Mouse (Mus musculus) kidney, postnatal 10 days (tissue): ENCODE measurements around the gene Opalin.

Source experiments
- DNase-seq: peaks from one replicate; pipeline ENCODE4 v3.0.0; 2021; ENCODE audit warnings: mixed read lengths

Opalin gene

DNA sequence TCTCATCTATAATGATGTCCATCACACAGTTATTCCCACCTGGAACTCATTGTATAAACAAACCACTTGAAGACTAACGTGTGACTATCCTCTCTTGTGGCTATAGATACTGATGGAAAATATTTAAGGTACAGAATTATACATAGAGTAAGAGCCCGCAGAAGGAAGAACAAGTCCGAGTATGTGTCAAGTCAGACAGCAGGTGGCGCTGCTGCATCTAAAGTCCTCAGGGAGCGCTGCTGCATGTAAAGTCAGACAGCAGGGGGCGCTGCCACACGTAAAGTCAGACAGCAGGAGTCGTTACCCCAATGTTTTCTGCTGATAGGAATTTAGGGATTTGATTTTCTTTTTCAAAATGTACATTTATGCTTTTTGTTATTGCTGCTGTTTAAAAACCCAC, 5.4 kb downstream of the Opalin start:
- peak; percentile 93 for DNase-seq

- DNase-seq, result no peak
Measured at GRCm38 (mm10) chr19:41054702-41055101, 22.2 kb downstream of the Opalin start.

DNA sequence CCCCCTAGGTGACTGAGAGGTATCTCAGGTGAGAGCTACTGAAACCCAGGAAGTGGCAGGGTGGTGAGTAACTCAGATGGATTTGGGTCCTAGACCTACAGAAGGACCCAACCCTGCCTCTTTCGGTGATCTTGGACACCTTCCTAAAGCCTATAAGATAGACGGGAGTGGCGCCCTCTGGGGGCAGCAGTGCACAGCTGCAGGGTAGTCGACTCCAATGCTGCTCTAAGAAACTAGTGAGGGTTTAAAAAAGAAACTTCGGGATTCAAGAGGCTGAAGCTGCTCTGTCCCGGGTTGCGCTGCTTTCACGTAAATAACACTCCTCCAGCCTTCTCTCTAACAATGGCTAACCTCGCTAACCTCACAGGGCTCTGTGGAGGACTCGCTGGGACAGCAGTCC, 23.4 kb downstream of the Opalin start:
- peak; percentile 51 for DNase-seq

DNA sequence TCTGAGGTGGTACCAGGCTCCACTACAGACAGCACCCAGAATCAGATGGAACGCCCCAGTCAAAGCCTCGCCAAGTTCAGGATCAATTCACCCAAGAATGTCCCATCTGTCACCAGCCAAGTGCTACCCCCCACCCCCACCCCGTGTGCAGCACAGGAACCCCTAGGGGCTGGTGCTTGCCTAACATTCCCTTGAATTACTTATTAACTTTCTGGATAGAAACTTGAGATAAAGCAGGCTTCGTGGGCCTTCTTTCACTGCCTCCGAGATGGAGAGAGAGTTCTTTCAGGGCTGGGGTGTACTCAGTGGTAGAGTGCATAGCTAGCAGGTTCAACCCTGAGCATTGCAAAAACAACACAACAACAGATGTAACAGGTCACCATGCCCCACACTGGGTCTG, 24.7 kb downstream of the Opalin start:
- DNase-seq, result no peak

- no peak for DNase-seq
Measured at GRCm38 (mm10) chr19:41051714-41052113, 25.2 kb downstream of the Opalin start.

- no peak for DNase-seq
Measured at GRCm38 (mm10) chr19:41048187-41048559, 28.7 kb downstream of the Opalin start.

DNA sequence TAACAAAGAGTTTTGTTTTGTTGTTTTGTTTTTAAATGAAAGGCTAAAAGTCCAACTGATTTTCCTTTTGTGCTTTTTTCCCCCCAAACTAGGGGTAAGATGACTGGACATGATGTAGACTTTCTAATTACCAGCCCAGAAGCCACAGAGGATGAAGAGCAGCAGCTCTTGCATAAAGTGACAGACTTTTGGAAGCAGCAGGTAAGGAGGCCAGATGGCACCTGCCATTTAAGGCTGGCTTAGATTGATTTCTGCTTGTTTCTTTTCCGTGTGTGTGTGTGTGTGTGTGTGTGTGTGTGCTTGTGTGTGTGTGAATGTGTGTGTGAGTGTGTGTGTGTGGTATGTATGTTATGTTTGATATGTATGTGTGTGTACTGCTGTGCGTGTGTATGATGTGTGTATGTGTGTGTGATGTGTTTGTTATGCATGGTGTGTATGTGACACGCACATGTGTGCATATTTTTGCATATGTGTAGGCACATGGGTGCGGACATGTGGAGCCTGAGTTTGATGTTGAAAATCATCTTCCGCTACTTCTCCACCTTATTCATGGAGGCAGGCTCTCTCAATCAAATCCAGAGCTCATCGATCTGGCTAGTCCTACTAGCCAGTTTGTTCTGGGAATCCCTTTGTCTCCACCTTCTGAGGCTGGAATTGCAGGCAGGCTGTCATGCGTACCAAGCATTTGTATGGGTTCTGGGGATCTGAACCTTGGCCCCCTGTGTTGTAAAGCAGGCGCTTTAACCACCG, 29.3 kb downstream of the Opalin start:
- DNase-seq, result no peak

- DNase-seq, result no peak
Measured at GRCm38 (mm10) chr19:41045091-41045770, 31.7 kb downstream of the Opalin start.

DNA sequence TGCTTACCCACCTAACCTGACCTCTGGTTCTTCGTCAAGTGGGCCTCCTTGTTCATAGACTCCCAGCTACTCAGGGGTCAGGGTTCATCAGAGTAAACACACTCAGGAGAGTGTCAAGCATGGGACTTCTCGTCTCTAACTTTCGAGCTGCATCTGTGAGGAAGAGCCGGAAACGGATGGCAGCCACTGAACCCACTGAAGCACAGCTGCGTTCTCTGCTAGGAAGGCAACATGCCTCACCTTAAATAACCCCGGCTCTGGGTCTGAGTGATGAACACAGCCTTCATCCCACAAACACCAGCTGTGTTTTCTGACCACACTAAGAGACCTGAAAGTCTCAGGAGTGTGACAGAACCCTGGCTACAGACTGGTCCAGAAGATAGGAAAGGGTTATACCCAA, 37.8 kb downstream of the Opalin start:
- no peak for DNase-seq

GRCm38 (mm10) chr19:41035809-41036551, 40.9 kb downstream of the Opalin start:
- DNase-seq, result no peak

DNA sequence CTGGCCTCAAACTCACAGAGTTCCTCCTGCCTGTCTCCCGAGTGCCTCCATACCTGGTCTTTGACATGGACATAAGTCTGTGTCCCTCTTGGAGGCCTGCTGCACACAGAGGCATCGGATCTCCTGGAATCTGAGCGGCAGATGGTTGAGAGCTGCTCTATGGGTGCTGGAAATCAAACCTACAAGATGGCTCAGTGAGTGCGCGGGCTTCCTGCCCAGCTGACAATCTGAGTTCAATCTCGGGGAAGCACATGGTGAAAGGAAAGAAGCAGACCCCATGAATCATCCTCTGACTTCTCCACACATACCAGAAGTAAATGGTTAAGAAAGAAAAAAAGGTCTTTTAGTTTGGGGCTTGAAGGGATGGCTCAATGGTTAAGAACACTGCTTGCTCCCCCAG, 45.0 kb downstream of the Opalin start:
- DNase-seq, result no peak

GRCm38 (mm10) chr19:41031009-41031408, 45.9 kb downstream of the Opalin start:
- peak; percentile 40 for DNase-seq

GRCm38 (mm10) chr19:41030161-41030560, 46.8 kb downstream of the Opalin start:
- no peak for DNase-seq

DNA sequence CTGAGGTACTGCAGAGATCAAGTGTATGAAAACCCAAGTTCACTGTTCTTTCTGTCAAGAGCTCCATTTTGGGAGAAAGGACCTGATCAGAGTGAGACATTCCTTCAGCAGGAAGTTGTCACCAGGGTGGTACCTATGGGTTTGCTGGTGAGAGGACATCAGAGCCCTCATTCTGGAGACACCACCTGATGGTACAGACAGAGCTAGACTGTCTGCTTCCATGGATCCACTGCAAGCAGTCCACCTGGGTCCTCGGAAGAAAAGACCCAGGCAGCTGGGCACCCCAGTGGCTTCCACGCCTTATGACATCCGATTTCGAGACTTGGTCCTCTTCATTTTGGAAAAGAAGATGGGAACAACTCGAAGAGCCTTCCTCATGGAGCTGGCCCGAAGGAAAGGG, 47.7 kb downstream of the Opalin start, which contains the start of gene Dntt:
Dntt (plus strand) TSS at position 57 of the 400 bp plus-strand sequence.
- DNase-seq, result no peak

GRCm38 (mm10) chr19:41027601-41028000, 49.3 kb downstream of the Opalin start:
- no peak for DNase-seq

DNA sequence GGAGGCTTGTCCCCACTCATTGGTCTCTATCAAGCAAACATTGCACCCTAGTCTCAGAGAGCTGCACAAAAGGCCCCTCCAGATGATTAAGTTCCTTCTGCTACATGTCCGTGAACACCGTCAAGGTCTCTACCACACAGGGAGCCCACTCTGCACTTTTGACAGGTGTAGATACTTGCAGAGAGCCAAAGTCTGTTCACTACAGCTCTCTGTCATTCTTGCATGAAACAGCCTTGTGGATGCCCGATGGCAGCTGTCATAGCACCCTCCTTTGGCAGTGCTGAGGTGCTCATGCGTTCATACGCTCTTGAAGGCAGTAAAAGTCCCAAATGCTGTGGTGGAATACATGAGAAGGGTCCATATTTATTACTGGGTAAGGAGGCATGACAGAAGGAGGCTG, 49.9 kb downstream of the Opalin start:
- DNase-seq, result no peak

GRCm38 (mm10) chr19:41026551-41026950, 50.4 kb downstream of the Opalin start:
- no peak for DNase-seq

DNA sequence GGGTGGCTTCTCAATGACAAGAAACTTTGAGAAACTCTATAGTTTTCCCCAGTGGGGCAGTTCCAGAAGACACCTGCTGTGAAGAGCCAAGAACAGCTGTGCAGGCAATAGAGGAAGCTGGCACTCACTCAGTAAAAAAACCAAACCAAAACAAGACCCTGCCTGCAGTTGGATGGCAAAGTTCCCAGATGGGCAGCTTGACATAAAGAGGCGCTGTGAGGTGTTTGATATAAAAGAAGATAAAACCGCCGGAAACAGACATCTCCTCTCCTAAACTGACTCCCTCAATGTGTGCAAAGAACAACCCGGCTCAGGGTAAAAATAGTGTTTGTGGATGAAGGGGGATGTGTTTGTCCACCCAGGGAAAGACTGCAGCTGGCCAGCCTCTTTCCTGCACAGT, 54.7 kb downstream of the Opalin start:
- no peak for DNase-seq

DNA sequence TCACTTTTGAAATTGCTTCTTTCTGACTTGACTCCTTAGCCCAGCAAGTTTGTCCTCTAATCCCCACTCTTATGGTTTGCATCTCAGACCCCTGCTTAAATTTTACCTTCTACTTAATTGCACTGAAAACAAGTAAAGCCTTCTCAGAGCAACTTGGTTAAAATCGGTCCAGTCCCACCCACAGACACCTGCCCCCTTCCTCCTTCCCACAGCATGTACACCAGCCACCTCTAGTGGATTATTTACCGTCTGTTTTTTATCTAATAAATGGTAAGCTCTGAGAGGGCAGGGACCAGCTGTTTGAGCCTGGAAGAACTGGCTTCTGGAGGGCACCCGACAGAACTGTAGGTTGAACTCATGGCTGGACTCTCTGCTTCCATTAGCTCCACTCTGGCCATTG, 56.4 kb downstream of the Opalin start:
- no peak for DNase-seq

DNA sequence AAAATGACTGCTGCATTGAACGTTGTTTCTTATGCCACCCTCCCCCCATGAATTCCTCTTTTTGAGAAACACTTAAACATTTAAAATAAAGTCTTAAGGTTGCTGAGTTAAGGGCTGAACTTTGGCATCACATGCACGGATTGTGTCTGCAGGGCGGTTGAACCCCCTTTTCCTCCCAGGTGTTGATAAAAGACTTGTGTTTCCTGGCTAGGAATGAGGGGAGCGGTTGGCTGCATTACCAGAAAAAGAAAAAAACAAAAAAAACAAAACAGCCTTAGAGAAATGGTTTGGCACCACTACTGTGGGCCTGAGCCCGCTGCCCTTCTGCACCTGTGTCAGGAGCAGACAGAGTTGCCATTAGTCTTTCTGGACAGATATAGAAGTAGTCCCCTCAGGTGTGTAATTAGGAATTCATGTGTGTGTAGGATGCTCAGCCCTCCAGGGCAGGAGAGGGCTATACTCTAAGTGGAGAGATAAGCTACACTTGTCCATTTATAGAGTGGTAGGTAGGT, 57.7 kb downstream of the Opalin start:
- DNase-seq, result no peak

DNA sequence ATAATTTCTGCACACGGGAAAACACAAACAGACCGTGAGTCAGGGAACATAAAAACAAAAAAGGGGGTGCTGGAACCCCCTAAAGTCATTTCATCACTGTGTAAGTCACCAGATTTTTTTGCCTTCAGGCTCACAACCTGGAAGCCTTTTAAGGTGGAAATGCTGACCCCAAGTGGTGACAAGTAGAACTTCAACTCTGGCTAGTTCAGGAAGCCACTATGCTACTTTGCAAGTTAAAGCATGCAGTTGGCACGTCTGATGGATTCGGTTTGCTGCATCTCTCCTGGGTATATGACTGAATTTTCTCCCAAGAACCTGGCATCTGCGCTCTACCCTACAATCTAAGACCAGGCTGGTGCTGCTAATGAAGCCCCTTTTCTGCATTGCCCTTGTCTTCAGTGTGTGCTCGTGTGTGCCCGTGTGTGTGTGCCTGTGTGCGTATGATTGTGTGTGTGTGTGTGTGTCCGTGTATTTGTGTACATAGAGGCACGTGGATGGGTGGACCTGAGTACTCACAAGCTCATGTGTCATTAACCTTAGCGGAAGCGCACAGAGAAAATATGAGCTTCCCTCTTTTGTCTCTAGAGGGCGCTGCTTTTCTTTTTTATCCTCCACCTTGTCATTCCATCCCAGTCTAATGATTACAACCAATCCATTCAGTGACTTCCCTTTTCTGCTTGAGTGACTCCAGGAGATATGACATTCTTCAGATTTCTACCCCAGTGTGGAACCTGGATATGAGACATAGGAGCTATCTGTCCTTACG, 60.8 kb downstream of the Opalin start:
- peak; percentile 64 for DNase-seq

DNA sequence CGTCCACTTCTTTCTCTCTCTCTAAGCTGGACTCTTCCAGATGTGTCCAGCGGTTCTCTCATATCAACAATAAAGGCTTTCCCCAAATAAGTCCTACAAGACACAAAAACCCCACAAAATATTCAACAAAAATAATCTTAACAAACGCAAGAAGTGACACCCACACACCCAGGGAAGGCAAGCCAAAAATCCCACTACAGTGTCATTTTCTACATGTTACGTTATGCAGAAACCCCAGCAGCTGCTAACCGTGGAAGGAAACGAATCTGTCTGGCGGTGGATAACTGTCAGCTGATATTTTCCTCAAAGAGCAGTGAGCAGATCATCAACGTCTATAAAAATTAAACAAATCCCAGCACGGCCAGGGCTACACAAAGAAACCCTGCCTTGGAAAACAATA, 62.9 kb downstream of the Opalin start:
- DNase-seq, result no peak

- no peak for DNase-seq
Measured at GRCm38 (mm10) chr19:41013591-41013990, 63.3 kb downstream of the Opalin start.
